Mouse (Mus musculus) naive thymus-derived CD4-positive, alpha-beta T cell, adult 2 months (primary cell): Measurements from ENCODE around the gene Coa4.

Source experiments
- DNase-seq: peaks from one replicate; pipeline ENCODE4 v3.0.0-alpha.2; 2011; ENCODE audit warnings: low read depth

Coa4 gene

GRCm38 (mm10) chr7:100561861-100562587 is 25.2 kb downstream of the Coa4 start:
- DNase-seq, result no peak

- DNase-seq, result peak; percentile 38
Observed at GRCm38 (mm10) chr7:100567238-100567637, 30.4 kb downstream of the Coa4 start.

GRCm38 (mm10) chr7:100569907-100570306 is 33.0 kb downstream of the Coa4 start:
- no peak for DNase-seq

GRCm38 (mm10) chr7:100570930-100571715 is 34.3 kb downstream of the Coa4 start:
- no peak for DNase-seq

- no peak for DNase-seq
Observed at GRCm38 (mm10) chr7:100572061-100572460, 35.2 kb downstream of the Coa4 start.

- DNase-seq, result no peak
Observed at GRCm38 (mm10) chr7:100572704-100573103, 35.8 kb downstream of the Coa4 start.

GRCm38 (mm10) chr7:100578794-100579193 is 41.9 kb downstream of the Coa4 start:
- no peak for DNase-seq

GRCm38 (mm10) chr7:100582235-100582634 is 45.4 kb downstream of the Coa4 start:
- DNase-seq, result no peak

- peak; percentile 93 for DNase-seq
Observed at GRCm38 (mm10) chr7:100582727-100583236, 45.9 kb downstream of the Coa4 start.

GRCm38 (mm10) chr7:100589816-100590215 is 52.9 kb downstream of the Coa4 start:
- DNase-seq, result peak; percentile 57
